Mouse (Mus musculus) MEL (cell line): Measurements from ENCODE around the gene Rnase12. TPM values are rescaled to one million over a fixed set of nuclear protein-coding genes. Genes with fewer than 3 reads are reported as not detected.

Source experiments
- DNase-seq: peaks from one replicate; pipeline ENCODE4 v3.0.0; 2011; ENCODE audit warnings: low read depth, low spot score
- H3K27ac ChIP-seq: 2 replicates; pipeline ENCODE4 v1.5.1; 2012; ENCODE audit warnings: low read depth, mild to moderate bottlenecking, control low read depth, low read length, moderate library complexity; ENCODE audit not compliant: control insufficient read depth
- H3K27me3 ChIP-seq, 2 experiments: fragments of 150-350 bp in 1 of 2; sonication (generic) in 1 of 2; 2 replicates each; pipeline ENCODE4 v1.6.1; 2012; ENCODE audit warnings: low read length in 2 of 2, mild to moderate bottlenecking in 2 of 2, improper control_type of control experiment in 1 of 2, moderate library complexity in 1 of 2; ENCODE audit not compliant: insufficient read depth in 2 of 2, control insufficient read depth in 1 of 2
- H3K36me3 ChIP-seq, 2 experiments: 2 replicates each; pipeline ENCODE4 v1.6.1; 2012 to 2014; ENCODE audit warnings: low read length in 2 of 2, improper control_type of control experiment in 1 of 2, inconsistent platforms in 1 of 2, mild to moderate bottlenecking in 1 of 2; ENCODE audit not compliant: insufficient read depth in 2 of 2, control insufficient read depth in 1 of 2
- H3K4me1 ChIP-seq, 2 experiments: fragments of 150-350 bp in 1 of 2; sonication (generic) in 1 of 2; 2 replicates each; pipeline ENCODE4 v1.6.1; 2012; ENCODE audit warnings: low read length in 2 of 2, improper control_type of control experiment in 1 of 2, mild to moderate bottlenecking in 1 of 2; ENCODE audit not compliant: insufficient read depth in 2 of 2, control insufficient read depth in 1 of 2
- H3K4me3 ChIP-seq, 2 experiments: fragments of 150-350 bp in 1 of 2; sonication (generic) in 1 of 2; 2 replicates each; pipeline ENCODE4 v1.5.1; 2012; ENCODE audit warnings: low read depth in 2 of 2, low read length in 2 of 2, mild to moderate bottlenecking in 2 of 2, moderate library complexity in 2 of 2, control low read depth in 1 of 2, improper control_type of control experiment in 1 of 2; ENCODE audit not compliant: control insufficient read depth in 1 of 2, insufficient read depth in 1 of 2
- H3K79me2 ChIP-seq: 2 replicates; pipeline ENCODE4 v1.6.1; 2012; ENCODE audit warnings: mild to moderate bottlenecking, low read length, moderate library complexity; ENCODE audit not compliant: control insufficient read depth, poor library complexity, insufficient read depth
- H3K9ac ChIP-seq: 2 replicates; pipeline ENCODE4 v1.6.1; 2012; ENCODE audit warnings: low read depth, mild to moderate bottlenecking, control low read depth, low read length, moderate library complexity; ENCODE audit not compliant: control insufficient read depth, poor library complexity, severe bottlenecking
- H3K9me3 ChIP-seq: fragments of 150-350 bp; sonication (generic); replicated peaks from 2 replicates; pipeline ENCODE4 v1.6.1; 2012; ENCODE audit warnings: mild to moderate bottlenecking, low read length, improper control_type of control experiment, moderate library complexity; ENCODE audit not compliant: insufficient read depth
- CHD1 ChIP-seq: IDR thresholded peaks from 2 replicates; pipeline ENCODE4 v1.6.1; 2012; ENCODE audit warnings: low read depth, mild to moderate bottlenecking, inconsistent platforms, low read length, improper control_type of control experiment
- CTCF ChIP-seq, 3 experiments: IDR thresholded peaks in 2 of 3; conservative IDR thresholded peaks in 1 of 3; 2 replicates each; pipeline ENCODE4 v1.5.1; 2011 to 2012; ENCODE audit warnings: low read length in 3 of 3, low read depth in 2 of 3, mild to moderate bottlenecking in 2 of 3, improper control_type of control experiment in 1 of 3, inconsistent platforms in 1 of 3, mixed read lengths in 1 of 3, moderate library complexity in 1 of 3; ENCODE audit not compliant: control insufficient read depth in 1 of 3, insufficient read depth in 1 of 3, poor library complexity in 1 of 3, severe bottlenecking in 1 of 3
- E2F4 ChIP-seq: IDR thresholded peaks from 2 replicates; pipeline ENCODE4 v1.6.1; 2011; ENCODE audit warnings: low read depth, low read length, improper control_type of control experiment, borderline replicate concordance
- HCFC1 ChIP-seq: IDR thresholded peaks from 2 replicates; pipeline ENCODE4 v1.6.1; 2012; ENCODE audit warnings: low read depth, mild to moderate bottlenecking, inconsistent platforms, low read length, improper control_type of control experiment, moderate library complexity
- KAT2A ChIP-seq: conservative IDR thresholded peaks from 2 replicates; pipeline ENCODE4 v1.6.1; 2012; ENCODE audit warnings: low read depth, low read length, improper control_type of control experiment, inconsistent platforms
- MAZ ChIP-seq: IDR thresholded peaks from 2 replicates; pipeline ENCODE4 v1.6.1; 2012; ENCODE audit warnings: low read depth, mild to moderate bottlenecking, inconsistent platforms, low read length, improper control_type of control experiment
- MEF2A ChIP-seq: IDR thresholded peaks from 2 replicates; pipeline ENCODE4 v1.6.1; 2014; ENCODE audit warnings: low read depth, mild to moderate bottlenecking, inconsistent platforms, low read length, improper control_type of control experiment; ENCODE audit not compliant: poor library complexity, insufficient replicate concordance, severe bottlenecking; ENCODE audit errors: extremely low read depth
- POLR2AphosphoS2 ChIP-seq: IDR thresholded peaks from 2 replicates; pipeline ENCODE4 v1.6.1; 2011; ENCODE audit warnings: low read length, improper control_type of control experiment
- SIN3A ChIP-seq: IDR thresholded peaks from 2 replicates; pipeline ENCODE4 v1.6.1; 2012; ENCODE audit warnings: low read length, improper control_type of control experiment, inconsistent platforms
- TAL1 ChIP-seq: IDR thresholded peaks from 2 replicates; pipeline ENCODE4 v1.6.1; 2012; ENCODE audit warnings: mild to moderate bottlenecking, inconsistent platforms, low read length, moderate library complexity, mixed read lengths
- TBP ChIP-seq: IDR thresholded peaks from 2 replicates; pipeline ENCODE4 v1.8.0; 2011; ENCODE audit warnings: low read depth, low read length, improper control_type of control experiment
- TCF12 ChIP-seq: IDR thresholded peaks from 2 replicates; pipeline ENCODE4 v1.6.1; 2014; ENCODE audit warnings: low read depth, mild to moderate bottlenecking, inconsistent platforms, low read length, improper control_type of control experiment, moderate library complexity
- UBTF ChIP-seq: IDR thresholded peaks from 2 replicates; pipeline ENCODE4 v1.6.1; 2012; ENCODE audit warnings: low read depth, mild to moderate bottlenecking, inconsistent platforms, low read length, improper control_type of control experiment, moderate library complexity, borderline replicate concordance; ENCODE audit not compliant: insufficient read depth
- ZKSCAN1 ChIP-seq: IDR thresholded peaks from 2 replicates; pipeline ENCODE4 v1.6.1; 2012; ENCODE audit warnings: low read depth, mild to moderate bottlenecking, inconsistent platforms, low read length, improper control_type of control experiment, moderate library complexity
- polyA plus RNA-seq, 2 experiments: library from polyadenylated mRNA; stranded (reverse) in 1 of 2; unstranded in 1 of 2; fragments of >175 nt in 1 of 2; fragments of >200 nt in 1 of 2; gene quantifications; 2 replicates each; pipeline versions ENCODE4 v1.2.1 to v1.2.4; 2012; ENCODE audit warnings: low replicate concordance in 2 of 2, low read depth in 1 of 2; ENCODE audit not compliant: insufficient read length in 2 of 2, insufficient read depth in 1 of 2, missing spikeins in 1 of 2
- total RNA-seq: library from RNA; depleted of rRNA; stranded (reverse); fragments of 300-350 nt; gene quantifications from 2 replicates; pipeline ENCODE4 v1.2.3, GENCODE M21; 2012

The Rnase12 gene
- total and polyA plus RNA-seq, 3 experiments = not detected

DNA sequence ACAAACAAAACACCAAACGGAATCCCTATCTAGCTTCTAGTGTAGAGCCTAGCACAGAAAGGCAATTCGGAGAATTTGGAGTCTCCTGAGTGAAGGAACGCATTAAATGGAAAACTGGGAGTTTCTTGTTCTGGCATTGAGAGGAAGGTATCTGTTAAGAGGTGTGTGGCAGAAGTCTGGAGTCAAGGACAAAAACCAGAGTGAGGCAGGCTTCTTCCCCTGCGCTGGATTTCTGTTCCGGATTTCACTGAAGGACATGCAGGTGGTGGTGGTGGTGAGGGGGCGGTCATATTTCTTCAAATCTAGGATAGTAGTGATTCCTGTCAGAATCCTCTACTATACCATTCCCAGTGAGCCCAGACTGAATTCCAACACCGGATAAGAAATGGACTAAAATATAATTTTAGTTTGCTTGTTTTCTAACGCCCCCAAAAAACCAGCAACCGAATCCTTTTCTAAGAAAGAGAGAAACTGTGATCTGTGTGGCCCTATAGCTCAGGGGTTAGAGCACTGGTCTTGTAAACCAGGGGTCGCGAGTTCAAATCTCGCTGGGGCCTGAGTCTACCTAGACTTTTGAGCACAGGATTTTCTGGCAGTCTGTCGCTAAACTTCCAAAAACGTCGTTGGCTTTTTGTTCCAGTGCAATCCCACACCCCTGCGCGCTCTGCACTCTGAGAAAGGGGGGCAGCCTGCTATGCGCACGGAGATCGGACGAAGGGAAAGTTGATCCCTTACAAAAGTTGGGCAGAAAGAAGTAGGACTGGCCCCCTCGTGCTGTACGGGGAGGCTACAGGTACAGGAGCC is 30.9 kb upstream of the Rnase12 start:
- no peaks in the 10 kb centered on the region for H3K79me2 ChIP-seq
- H3K4me1 ChIP-seq = peaks cover 0 to 7% of the 10 kb centered on the region in 2 experiments; a peak in 2 of 4 replicates
- no peaks in the 10 kb centered on the region for H3K27me3 ChIP-seq
- DNase-seq = peak; percentile 90
- H3K9me3 ChIP-seq = no peaks in the 10 kb centered on the region
- peak overlapping the region; percentile 28; the same call in 1 of the 2 replicates for H3K27ac ChIP-seq
- peaks cover 0 to 2% of the 10 kb centered on the region in 2 experiments; a peak in 2 of 4 replicates for H3K36me3 ChIP-seq
- H3K9ac ChIP-seq = peak overlapping the region; percentile 67
- TF ChIP-seq TBP (peak; percentile 99), TCF12 (no peak), CTCF (IDR thresholded peaks at IDR 0.05 in 2 of 3, conservative IDR thresholded peaks at IDR 0.05 in 1 of 3; ENCODE audit: control insufficient read depth in 1 of 3, insufficient read depth in 1 of 3, low read depth in 2 of 3, low read length in 3 of 3, poor library complexity in 1 of 3, severe bottlenecking in 1 of 3) (no peak)
- peak overlapping the region; percentile 55 to 83 for H3K4me3 ChIP-seq

DNA sequence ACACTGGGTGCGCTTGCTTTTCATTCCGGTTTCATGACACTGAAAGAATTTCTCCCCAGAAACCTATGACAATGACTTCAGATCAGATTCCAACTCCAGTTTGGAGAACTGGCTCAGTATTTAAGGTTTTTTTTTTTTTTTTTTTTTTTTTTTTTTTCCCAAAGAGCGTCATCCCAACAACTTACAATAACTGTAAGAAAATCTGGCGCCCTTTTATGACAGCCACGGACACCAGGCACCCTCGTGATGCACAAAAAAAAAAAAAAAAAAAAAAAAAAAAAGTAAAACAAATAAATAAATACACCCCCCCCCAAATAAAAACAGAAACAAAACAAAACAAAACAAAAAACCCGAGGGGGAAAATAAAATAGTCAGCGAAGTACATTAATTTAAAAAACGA is 30.3 kb upstream of the Rnase12 start:
- Histone ChIP-seq H3K4me3 (peak overlapping the region; percentile 55 to 83), H3K27ac (no peak overlapping the region), H3K27me3 (no peaks in the 10 kb centered on the region), H3K4me1 (peaks cover 0 to 7% of the 10 kb centered on the region in 2 experiments; a peak in 2 of 4 replicates), H3K9me3 (no peaks in the 10 kb centered on the region), H3K36me3 (peaks cover 0 to 2% of the 10 kb centered on the region in 2 experiments; a peak in 2 of 4 replicates), H3K79me2 (no peaks in the 10 kb centered on the region), H3K9ac (peak overlapping the region; percentile 67)
- DNase-seq = peak; percentile 66
- no peak for TF ChIP-seq MEF2A
- no peak for TF ChIP-seq E2F4
- no peak for TF ChIP-seq MAZ
- TF ChIP-seq HCFC1 = no peak
- TF ChIP-seq CHD1 = no peak
- no peak for TF ChIP-seq POLR2AphosphoS2
- no peak for TF ChIP-seq UBTF
- no peak for TF ChIP-seq SIN3A
- TF ChIP-seq TAL1 = no peak
- no peak for TF ChIP-seq TBP

DNA sequence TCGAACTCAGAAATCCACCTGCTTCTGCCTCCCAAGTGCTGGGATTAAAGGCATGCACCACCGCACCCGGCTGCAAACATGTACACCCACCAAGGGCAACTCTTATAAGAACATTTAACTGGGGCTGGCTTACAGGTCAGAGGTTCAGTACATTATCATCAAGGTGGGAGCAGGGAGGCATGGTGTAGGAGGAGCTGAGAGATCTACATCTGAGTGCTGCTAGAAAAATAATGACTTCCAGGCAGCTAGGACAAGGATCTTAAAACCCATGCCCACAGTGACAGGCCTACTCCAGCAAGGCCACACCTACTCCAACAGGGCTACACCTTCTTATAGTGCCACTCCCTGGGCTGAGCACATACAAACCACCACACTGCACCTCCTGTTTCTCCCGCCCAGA is 28.4 kb upstream of the Rnase12 start:
- no peak for TF ChIP-seq KAT2A
- no peak for TF ChIP-seq ZKSCAN1
- TF ChIP-seq TBP = peak; percentile 70
- peak; percentile 70 for DNase-seq
- no peaks in the 10 kb centered on the region for H3K27me3 ChIP-seq
- no peak overlapping the region for H3K27ac ChIP-seq
- no peak overlapping the region for H3K9ac ChIP-seq
- peaks cover 0 to 2% of the 10 kb centered on the region in 2 experiments; a peak in 1 of 4 replicates for H3K36me3 ChIP-seq
- H3K4me1 ChIP-seq = peaks cover 0 to 7% of the 10 kb centered on the region in 2 experiments; a peak in 2 of 4 replicates
- no peaks in the 10 kb centered on the region for H3K9me3 ChIP-seq
- no peaks in the 10 kb centered on the region for H3K79me2 ChIP-seq
- H3K4me3 ChIP-seq = peak overlapping the region in 1 of 2 experiments; percentile 65; a peak in 2 of 4 replicates
